Mouse (Mus musculus) neural tube, embryonic 14.5 days (tissue): ENCODE results near the gene Rhox4a. TPM values are rescaled to one million over a fixed set of nuclear protein-coding genes. Genes with fewer than 3 reads are reported as not detected.
"Not testable (repeated sequence)": the region's sequence is repeated elsewhere in the genome, so short reads cannot be mapped to it uniquely, and the experiment has no call there.

ENCODE experiments used
- ATAC-seq: fragments of 200-750 bp; cut with Nextera tagmentation; 2 replicates; pipeline ENCODE4 v1.8.0; 2017; ENCODE audit warnings: low read depth, mild to moderate bottlenecking, moderate TSS enrichment, moderate library complexity
- H3K27ac ChIP-seq: fragments of 300-500 bp; sonication (generic); 2 replicates; pipeline ENCODE4 v1.5.1; 2014; ENCODE audit warnings: low read depth, mild to moderate bottlenecking, control low read depth, low read length, moderate library complexity, mixed read lengths
- H3K27me3 ChIP-seq: fragments of 300-500 bp; sonication (generic); 2 replicates; pipeline ENCODE4 v1.6.1; 2014; ENCODE audit warnings: low read length; ENCODE audit not compliant: control insufficient read depth, insufficient read depth
- H3K36me3 ChIP-seq: fragments of 300-500 bp; sonication (generic); 2 replicates; pipeline ENCODE4 v1.6.1; 2014; ENCODE audit warnings: low read length, mixed read lengths; ENCODE audit not compliant: control insufficient read depth, insufficient read depth
- H3K4me1 ChIP-seq: fragments of 300-500 bp; sonication (generic); 2 replicates; pipeline ENCODE4 v1.6.1; 2014; ENCODE audit warnings: low read length; ENCODE audit not compliant: control insufficient read depth, insufficient read depth
- H3K4me2 ChIP-seq: fragments of 300-500 bp; sonication (generic); 2 replicates; pipeline ENCODE4 v1.6.1; 2014; ENCODE audit warnings: mild to moderate bottlenecking, low read depth, low read length, control low read depth
- H3K4me3 ChIP-seq: fragments of 300-500 bp; sonication (generic); 2 replicates; pipeline ENCODE4 v1.5.1; 2014; ENCODE audit warnings: low read depth, low read length, control low read depth, mixed read lengths
- H3K9ac ChIP-seq: fragments of 300-500 bp; sonication (generic); replicated peaks from 2 replicates; pipeline ENCODE4 v1.6.1; 2014; ENCODE audit warnings: low read depth, mild to moderate bottlenecking, control low read depth, low read length, mixed read lengths
- H3K9me3 ChIP-seq: fragments of 300-500 bp; sonication (generic); 2 replicates; pipeline ENCODE4 v1.6.1; 2016; ENCODE audit warnings: low read length; ENCODE audit not compliant: control insufficient read depth
- WGBS: fragments of 180-500 bp; shearing (Covaris S2); extraction: QIAGEN DNeasy Blood & Tissue Kit; methylation state at CpG from one replicate; pipeline ENCODE4 v1.1.7; 2014; 5-methylcytosine and 5-hydroxymethylcytosine counted together
- polyA plus RNA-seq: library from polyadenylated mRNA; unstranded; fragments of >200 nt; fragmentation: Nextera tagmentation; extraction: Ambion mirVana; gene quantifications from 2 replicates; pipeline ENCODE4 v1.2.1, GENCODE M21; 2014

The Rhox4a gene
- polyA plus RNA-seq = not detected in 2 replicates

DNA sequence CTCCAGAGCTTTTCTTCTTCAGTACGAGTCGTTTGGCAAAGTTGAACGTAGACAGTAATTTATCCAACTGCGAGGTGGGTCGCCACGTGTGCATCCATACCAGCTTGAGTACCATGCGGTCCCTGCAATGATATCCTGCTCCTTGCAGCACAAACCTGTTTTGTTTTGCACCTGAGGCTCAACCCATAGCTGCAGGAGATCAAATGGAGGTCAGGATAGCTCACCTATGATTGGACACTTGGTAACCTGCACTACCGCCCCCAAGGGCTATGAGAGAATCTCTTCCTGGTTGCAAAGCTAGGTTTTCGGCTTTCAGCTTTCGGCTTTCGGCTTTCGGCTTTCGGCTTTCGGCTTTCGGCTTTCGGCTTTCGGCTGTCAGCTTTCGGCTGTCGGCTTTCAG is at the start of gene Rhox4a:
Gene Rhox4a (plus strand): TSS at position 301 of the 400 bp plus-strand sequence.
- H3K27me3 ChIP-seq, ATAC-seq, H3K4me1 ChIP-seq, H3K4me3 ChIP-seq, H3K9ac ChIP-seq, H3K4me2 ChIP-seq, H3K9me3 ChIP-seq, H3K27ac ChIP-seq, H3K36me3 ChIP-seq: not testable (repeated sequence)
- WGBS = 94% methylated on average over 10 of the region's 19 CpGs

DNA sequence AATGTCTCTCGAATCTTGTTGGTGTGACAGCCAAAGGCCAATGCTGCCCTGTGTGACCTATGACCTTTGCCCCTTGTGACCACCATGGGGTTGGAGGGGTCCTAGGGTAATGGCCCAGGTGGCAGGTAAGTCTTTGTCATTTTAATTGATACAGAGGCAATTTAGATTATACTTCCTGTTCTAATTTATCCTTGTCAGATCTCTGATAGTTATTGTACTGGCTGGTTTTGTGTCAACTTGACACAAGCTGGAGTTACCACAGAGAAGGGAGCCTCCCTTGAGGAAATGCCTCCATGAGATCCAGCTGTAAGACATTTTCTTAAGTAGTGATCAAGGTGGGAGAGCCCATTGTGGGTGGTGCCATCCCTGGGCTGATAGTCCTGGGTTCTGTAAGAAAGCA is 43.0 kb upstream of the Rhox4a start, which contains the start of gene Rhox1:
Gene Rhox1 (minus strand): TSS at position 101 of the 400 bp plus-strand sequence.
- not testable (repeated sequence) for H3K36me3 ChIP-seq, H3K27ac ChIP-seq, H3K9ac ChIP-seq, H3K27me3 ChIP-seq, H3K4me2 ChIP-seq, H3K9me3 ChIP-seq, ATAC-seq, H3K4me3 ChIP-seq, H3K4me1 ChIP-seq
- 80% methylated on average over 1 of the region's 1 CpGs for WGBS

DNA sequence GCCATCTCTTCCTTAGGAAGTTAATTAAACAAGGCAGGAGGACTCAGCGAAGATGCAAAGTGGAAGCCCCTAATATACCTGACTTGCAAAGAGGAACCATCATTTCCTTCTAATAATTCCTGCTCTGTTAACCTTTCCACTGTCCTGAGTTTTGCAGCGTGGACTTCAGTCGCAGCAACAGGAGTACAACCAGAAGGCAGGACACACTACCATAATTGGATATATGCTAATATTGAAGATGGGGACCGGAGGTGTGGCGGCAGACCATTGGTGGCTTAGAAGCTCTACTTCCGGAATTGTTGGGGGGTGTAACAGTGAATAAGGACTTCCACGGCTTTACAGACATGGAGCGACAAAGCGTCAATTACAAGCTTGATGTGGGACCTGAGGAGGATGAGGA is 20.5 kb upstream of the Rhox4a start, which contains the start of gene Rhox2a:
Gene Rhox2a (plus strand): TSS at position 301 of the 400 bp plus-strand sequence.
- not testable (repeated sequence) for H3K4me2 ChIP-seq, H3K27me3 ChIP-seq, H3K9me3 ChIP-seq, H3K27ac ChIP-seq, H3K4me1 ChIP-seq, H3K36me3 ChIP-seq, ATAC-seq, H3K4me3 ChIP-seq, H3K9ac ChIP-seq
- WGBS = no CpG with 5 or more reads among the region's 9 CpGs

GRCm38 (mm10) chrX:37249619-37250018 is 15.5 kb upstream of the Rhox4a start, which contains the start of gene Rhox3a:
Gene Rhox3a (plus strand): TSS chrX:37249919.
- not testable (repeated sequence) for ATAC-seq, H3K9ac ChIP-seq, H3K4me3 ChIP-seq, H3K36me3 ChIP-seq, H3K4me2 ChIP-seq, H3K9me3 ChIP-seq, H3K4me1 ChIP-seq, H3K27me3 ChIP-seq, H3K27ac ChIP-seq
- WGBS = 100% methylated on average over 1 of the region's 3 CpGs

Other genes starting within 250 kb of the Rhox4a start
- not detected in 2 replicates for gene Sowahd, start 216.5 kb upstream of the Rhox4a start, polyA plus RNA-seq
- gene Rpl39, start 179.9 kb upstream of the Rhox4a start, polyA plus RNA-seq = 292 and 307 TPM in 2 replicates
- gene Upf3b, start 155.0 kb upstream of the Rhox4a start, polyA plus RNA-seq = 32.4 and 33.6 TPM in 2 replicates
- 31.3 and 32.7 TPM in 2 replicates for gene Nkap, start 138.5 kb upstream of the Rhox4a start, polyA plus RNA-seq
- 0.29 and 0.48 TPM in 2 replicates for gene Akap14, start 96.5 kb upstream of the Rhox4a start, polyA plus RNA-seq
- 681 and 844 TPM in 2 replicates for gene Ndufa1, start 74.2 kb upstream of the Rhox4a start, polyA plus RNA-seq
- 21.8 and 27.1 TPM in 2 replicates for gene Rnf113a1, start 74.1 kb upstream of the Rhox4a start, polyA plus RNA-seq
- gene Gm9, start 54.3 kb upstream of the Rhox4a start, polyA plus RNA-seq = not detected in 2 replicates
- not detected in 2 replicates for gene Rhox1, start 43.1 kb upstream of the Rhox4a start, polyA plus RNA-seq
- gene Rhox2a, start 20.4 kb upstream of the Rhox4a start, polyA plus RNA-seq = not detected in 2 replicates
- gene Rhox3a, start 15.4 kb upstream of the Rhox4a start, polyA plus RNA-seq = not detected in 2 replicates
- gene Rhox3a2, start 114.7 kb downstream of the Rhox4a start, polyA plus RNA-seq = not detected in 2 replicates
- not detected in 2 replicates for gene Rhox4a2, start 125.5 kb downstream of the Rhox4a start, polyA plus RNA-seq
- gene Rhox2b, start 146.7 kb downstream of the Rhox4a start, polyA plus RNA-seq = 0.36 TPM in 1 of 2 replicates, not detected in the other
- not detected in 2 replicates for gene Rhox4b, start 167.2 kb downstream of the Rhox4a start, polyA plus RNA-seq
- not detected in 2 replicates for gene Rhox2c, start 188.3 kb downstream of the Rhox4a start, polyA plus RNA-seq
- gene Rhox3c, start 193.2 kb downstream of the Rhox4a start, polyA plus RNA-seq = not detected in 2 replicates
- gene Rhox4c, start 215.0 kb downstream of the Rhox4a start, polyA plus RNA-seq = not detected in 2 replicates
- gene Rhox2d, start 228.1 kb downstream of the Rhox4a start, polyA plus RNA-seq = not detected in 2 replicates
- gene Rhox4d, start 249.0 kb downstream of the Rhox4a start, polyA plus RNA-seq = not detected in 2 replicates